Mouse (Mus musculus): ENCODE measurements at regions not wholly inside any gene's neighbourhood (a gene's known extent, or its start where the extent isn't known, plus 50 kb on each side); places are given as distances from the start of the nearest gene placed in this dataset.

DNA sequence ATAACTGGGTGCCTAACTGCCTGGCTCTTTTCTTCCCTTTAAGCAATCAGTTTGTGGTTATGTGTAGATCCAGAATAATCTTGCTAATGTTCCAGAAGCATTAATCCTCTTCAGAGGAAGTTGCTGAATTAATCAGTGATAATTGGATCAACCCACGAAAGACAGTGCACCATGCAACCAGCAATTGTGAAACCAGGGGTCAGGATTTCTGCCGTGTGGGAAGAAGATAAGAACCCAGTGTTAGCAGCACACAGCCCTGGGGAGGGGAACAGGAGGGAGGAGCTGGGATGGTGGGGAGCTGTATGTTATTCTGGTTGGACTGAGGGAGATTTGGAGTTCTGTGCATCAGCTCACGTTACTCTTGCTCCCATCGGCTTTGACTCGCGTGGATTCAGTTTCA, 75.5 kb upstream of the Gm5148 start:
- no peak for DNase-seq (ENCODE audit: low spot score in 2 of 2)

GRCm38 (mm10) chr3:37789711-37790110, 65.4 kb upstream of the Gm5148 start:
- peak in 1 of 2 experiments; percentile 32 for DNase-seq (ENCODE audit: low spot score in 2 of 2)

DNA sequence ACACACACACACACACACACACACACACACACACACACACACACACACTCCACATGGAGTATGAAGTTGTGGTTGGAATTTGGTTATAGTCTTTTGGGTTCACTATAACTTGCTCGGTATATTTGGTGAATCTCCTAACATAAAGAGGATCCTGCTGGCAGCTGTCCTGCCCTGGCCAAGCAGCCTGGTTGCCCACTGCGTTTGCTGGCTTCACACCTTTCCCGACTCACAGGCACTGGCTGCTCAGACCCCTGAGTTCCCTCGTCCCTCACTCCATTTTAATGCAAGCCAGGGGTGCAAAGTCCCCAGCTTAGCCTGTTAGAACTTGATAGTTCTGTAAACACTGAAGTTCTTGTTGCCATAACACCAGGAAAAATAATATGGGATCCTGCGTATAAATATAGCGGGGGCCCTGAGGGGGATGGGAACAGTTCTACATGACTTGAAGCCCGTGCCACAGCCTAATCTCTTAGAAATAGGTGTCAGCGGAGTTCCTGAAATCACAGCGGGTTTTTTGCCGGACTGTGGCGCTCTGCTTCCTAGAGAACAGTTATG, 64.9 kb upstream of the Gm5148 start:
- DNase-seq (ENCODE audit: low spot score in 2 of 2), result no peak

GRCm38 (mm10) chr3:37788366-37788765, 64.1 kb upstream of the Gm5148 start:
- no peak for DNase-seq (ENCODE audit: low spot score in 2 of 2)

GRCm38 (mm10) chr3:37786792-37787191, 62.5 kb upstream of the Gm5148 start:
- DNase-seq (ENCODE audit: low spot score in 2 of 2), result no peak

- DNase-seq (ENCODE audit: low spot score in 2 of 2), result no peak
Observed at GRCm38 (mm10) chr3:37781086-37781485, 56.8 kb upstream of the Gm5148 start.

DNA sequence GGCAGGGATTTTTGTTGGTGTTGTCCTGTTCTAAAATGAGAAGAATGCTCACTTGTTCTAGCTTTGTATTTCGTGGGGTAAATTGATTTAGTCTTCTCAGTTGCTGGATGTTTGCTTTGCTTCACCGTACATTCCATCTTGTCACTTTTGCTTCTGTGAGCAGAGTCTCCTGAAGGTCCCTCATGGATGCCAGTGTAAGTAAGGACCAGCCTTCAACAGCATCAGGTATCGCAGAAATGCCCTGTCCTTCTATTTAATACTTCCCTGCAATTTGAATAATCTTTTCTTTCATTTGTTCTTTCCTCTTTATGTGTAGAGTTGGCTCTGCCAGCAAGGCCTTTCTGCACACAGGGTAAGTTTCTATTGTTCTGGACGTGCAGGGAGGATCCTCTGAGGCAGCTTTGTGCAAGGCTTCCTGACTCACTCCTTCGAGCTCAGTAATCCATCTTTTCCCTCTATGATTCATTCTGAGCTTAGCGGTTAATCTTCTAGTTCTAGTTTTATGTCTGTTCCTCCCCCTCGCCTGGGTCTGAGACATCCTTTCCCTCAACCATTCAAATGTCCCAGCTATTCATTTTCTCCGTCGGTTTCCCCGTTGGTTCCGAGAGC, 55.7 kb upstream of the Gm5148 start:
- no peak for DNase-seq (ENCODE audit: low spot score in 2 of 2)

DNA sequence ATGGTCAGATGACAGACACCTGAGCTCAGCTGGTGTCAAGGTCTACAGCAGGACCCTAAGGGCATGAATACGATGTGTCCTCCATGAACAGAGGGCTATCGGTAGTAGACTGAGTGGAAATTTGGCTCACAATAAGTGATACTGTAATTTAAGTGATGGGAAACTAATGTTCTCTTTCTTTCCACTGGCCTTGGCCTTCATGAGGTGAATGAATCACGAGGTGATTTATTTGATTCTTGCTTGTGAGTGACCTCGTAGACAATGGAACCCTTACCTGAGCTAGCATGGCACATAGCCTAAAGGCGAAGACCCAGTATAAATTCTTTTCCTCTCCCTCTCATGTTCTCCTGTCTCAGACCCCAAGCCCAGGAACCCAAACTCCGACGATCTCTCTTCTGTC, 54.1 kb upstream of the Gm5148 start:
- no peak for DNase-seq (ENCODE audit: low spot score in 2 of 2)

DNA sequence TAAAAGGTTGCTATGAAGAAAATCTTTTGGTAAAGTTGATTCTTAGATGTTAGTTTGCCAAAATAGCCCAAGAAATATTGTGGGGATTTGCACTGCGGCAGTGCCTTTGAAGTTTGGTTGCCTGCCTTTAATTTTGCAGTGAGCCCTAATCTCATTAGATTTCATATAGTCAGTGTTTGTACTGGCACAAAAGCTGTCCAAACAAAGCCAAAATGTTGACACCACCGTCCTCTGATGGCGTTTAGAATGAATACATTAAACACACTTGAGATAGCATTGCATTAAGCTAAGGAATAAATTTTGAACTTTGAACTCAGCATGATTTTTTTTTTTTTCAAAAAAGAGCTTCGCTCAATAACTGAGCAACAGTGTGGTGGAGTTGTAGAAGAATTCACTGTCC, 51.9 kb upstream of the Gm5148 start:
- DNase-seq (ENCODE audit: low spot score in 2 of 2), result no peak
